In the genomic region with DNA sequence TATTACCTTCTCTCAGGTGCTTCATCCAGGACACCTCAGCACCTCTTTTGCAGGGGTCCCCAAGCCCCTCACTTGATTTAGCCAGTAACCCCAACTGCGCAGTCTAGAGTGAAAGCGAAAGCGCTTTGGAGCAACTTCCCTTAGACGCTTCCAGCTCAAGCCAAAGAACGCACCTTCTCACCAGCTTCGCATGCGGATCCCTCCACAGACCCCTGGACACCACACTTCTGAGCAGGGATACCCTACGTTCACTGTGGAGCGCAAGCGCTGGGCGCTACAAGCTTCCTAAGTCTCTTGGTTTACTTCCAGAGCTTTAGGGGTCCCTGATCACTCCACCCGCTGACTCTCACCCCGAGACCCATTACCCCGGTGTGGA, we compare ENCODE assay signal across 8 mouse cellular contexts. TPM values are rescaled to one million over a fixed set of nuclear protein-coding genes. Genes with fewer than 3 reads are reported as not detected.
DNase-seq lines count a peak whose midpoint lies in the region; ATAC-seq lines count a peak whose summit lies in the region.

No protein-coding gene starts in this region.

- peak overlapping the region; percentile 75 for H3K9ac ChIP-seq in lung, embryonic 16.5 days (ENCODE audit: low read length)
- peak overlapping the region; percentile 61 for H3K9ac ChIP-seq in forebrain, embryonic 13.5 days
- peak overlapping the region; percentile 74 for H3K9ac ChIP-seq in liver, embryonic 13.5 days
- H3K9ac ChIP-seq in stomach, embryonic 16.5 days (ENCODE audit: low read length) = peak overlapping the region; percentile 81

- H3K36me3 ChIP-seq in lung, embryonic 16.5 days (ENCODE audit: control insufficient read depth, insufficient read depth, low read length) = no peaks in the 10 kb centered on the region
- no peaks in the 10 kb centered on the region for H3K36me3 ChIP-seq in forebrain, embryonic 13.5 days (ENCODE audit: poor library complexity, severe bottlenecking)
- H3K36me3 ChIP-seq in liver, embryonic 13.5 days = no peaks in the 10 kb centered on the region
- H3K36me3 ChIP-seq in stomach, embryonic 16.5 days (ENCODE audit: control insufficient read depth, insufficient read depth, low read length) = no peaks in the 10 kb centered on the region

- peak overlapping the region; percentile 98 for H3K4me2 ChIP-seq in lung, embryonic 16.5 days (ENCODE audit: low read depth, low read length)
- H3K4me2 ChIP-seq in forebrain, embryonic 13.5 days = peak overlapping the region; percentile 81
- H3K4me2 ChIP-seq in liver, embryonic 13.5 days = peak overlapping the region; percentile 92
- peak overlapping the region; percentile 99 for H3K4me2 ChIP-seq in stomach, embryonic 16.5 days (ENCODE audit: low read depth, low read length)

- H3K4me1 ChIP-seq in lung, embryonic 16.5 days (replicated peaks; ENCODE audit: control insufficient read depth, insufficient read depth, low read length) = peaks cover 9% of the 10 kb centered on the region
- H3K4me1 ChIP-seq in forebrain, embryonic 13.5 days = peaks cover 16% of the 10 kb centered on the region
- peaks cover 29% of the 10 kb centered on the region for H3K4me1 ChIP-seq in liver, embryonic 13.5 days (replicated peaks)
- H3K4me1 ChIP-seq in stomach, embryonic 16.5 days (ENCODE audit: control insufficient read depth, insufficient read depth, low read length) = peaks cover 8% of the 10 kb centered on the region; the same call in 1 of the 2 replicates

- peak overlapping the region; percentile 71 for H3K4me3 ChIP-seq in lung, embryonic 16.5 days (ENCODE audit: low read length)
- H3K4me3 ChIP-seq in forebrain, embryonic 13.5 days = peak overlapping the region; percentile 46
- peak overlapping the region; percentile 65 for H3K4me3 ChIP-seq in liver, embryonic 13.5 days (replicated peaks)
- H3K4me3 ChIP-seq in stomach, embryonic 16.5 days (replicated peaks; ENCODE audit: low read length) = peak overlapping the region; percentile 56

- ATAC-seq in lung, embryonic 16.5 days (ENCODE audit: low read depth) = peak; percentile 45
- peak; percentile 52 for ATAC-seq in forebrain, embryonic 13.5 days
- peak; percentile 24; the same call in 1 of the 2 replicates for ATAC-seq in liver, embryonic 13.5 days (ENCODE audit: low read depth)
- ATAC-seq in stomach, embryonic 16.5 days (ENCODE audit: insufficient read depth, low FRiP score) = no peak; the same call in 1 of the 2 replicates

- WGBS in lung, embryonic 16.5 days = 4% methylated on average over 14 of the region's 14 CpGs
- WGBS in forebrain, embryonic 13.5 days = 3% methylated on average over 14 of the region's 14 CpGs
- WGBS in liver, embryonic 13.5 days (ENCODE audit: insufficient replicate concordance) = 5% methylated on average over 14 of the region's 14 CpGs
- 5% methylated on average over 14 of the region's 14 CpGs for WGBS in stomach, embryonic 16.5 days

- peaks cover 14% of the 10 kb centered on the region; the same call in 1 of the 2 replicates for H3K27me3 ChIP-seq in lung, embryonic 16.5 days (ENCODE audit: control insufficient read depth, insufficient read depth, low read depth, low read length)
- H3K27me3 ChIP-seq in forebrain, embryonic 13.5 days = peaks cover 81% of the 10 kb centered on the region
- H3K27me3 ChIP-seq in liver, embryonic 13.5 days = peaks cover 65% of the 10 kb centered on the region
- peaks cover 17% of the 10 kb centered on the region for H3K27me3 ChIP-seq in stomach, embryonic 16.5 days (ENCODE audit: control insufficient read depth, insufficient read depth, low read length)

- no peak for DNase-seq in lung, postnatal 10 days
- DNase-seq in liver, embryonic 13.5 days = no peak
- DNase-seq in layer of hippocampus, adult 9-10 months (ENCODE audit: low spot score) = no peak
- no peak for DNase-seq in cerebellum, adult 11-12 months
- no peak for DNase-seq in right cerebral cortex, postnatal 36 days (ENCODE audit: low spot score in 2 of 2)

- H3K27ac ChIP-seq in lung, embryonic 16.5 days (ENCODE audit: low read length) = peak overlapping the region; percentile 37; the same call in 1 of the 2 replicates
- H3K27ac ChIP-seq in forebrain, embryonic 13.5 days = no peak overlapping the region
- no peak overlapping the region for H3K27ac ChIP-seq in liver, embryonic 13.5 days
- H3K27ac ChIP-seq in stomach, embryonic 16.5 days (ENCODE audit: low read length) = no peak overlapping the region; the same call in 1 of the 2 replicates

- no peaks in the 10 kb centered on the region for H3K9me3 ChIP-seq in lung, embryonic 16.5 days (ENCODE audit: control insufficient read depth, low read length)
- no peaks in the 10 kb centered on the region for H3K9me3 ChIP-seq in forebrain, embryonic 13.5 days (replicated peaks)
- H3K9me3 ChIP-seq in liver, embryonic 13.5 days (replicated peaks) = no peaks in the 10 kb centered on the region
- no peaks in the 10 kb centered on the region for H3K9me3 ChIP-seq in stomach, embryonic 16.5 days (replicated peaks; ENCODE audit: control insufficient read depth, low read length)

RNA-seq across cellular contexts. Expression of a gene that starts 0.5 kb away (rescaled TPM):
- 7.2 and 9.7 TPM in 2 replicates for polyA plus RNA-seq in lung, embryonic 16.5 days (2015; fragmentation: Nextera tagmentation; extraction: Ambion mirVana)
- polyA plus RNA-seq in forebrain, embryonic 13.5 days (2015; fragmentation: Nextera tagmentation; extraction: Ambion mirVana) = 0.84 and 0.94 TPM in 2 replicates
- polyA plus RNA-seq in liver, embryonic 13.5 days (2015; fragmentation: Nextera tagmentation; extraction: Ambion mirVana) = 2.4 and 3.2 TPM in 2 replicates
- 8.7 and 9.1 TPM in 2 replicates for polyA plus RNA-seq in stomach, embryonic 16.5 days (2015; fragmentation: Nextera tagmentation; extraction: Ambion mirVana)

RNA-seq across cellular contexts. Expression of a gene that starts 0.7 kb away (rescaled TPM):
- 8.8 and 12.8 TPM in 2 replicates for polyA plus RNA-seq in lung, embryonic 16.5 days (2015; fragmentation: Nextera tagmentation; extraction: Ambion mirVana)
- 0.43 and 0.73 TPM in 2 replicates for polyA plus RNA-seq in forebrain, embryonic 13.5 days (2015; fragmentation: Nextera tagmentation; extraction: Ambion mirVana)
- polyA plus RNA-seq in liver, embryonic 13.5 days (2015; fragmentation: Nextera tagmentation; extraction: Ambion mirVana) = 6.6 and 7.7 TPM in 2 replicates
- polyA plus RNA-seq in stomach, embryonic 16.5 days (2015; fragmentation: Nextera tagmentation; extraction: Ambion mirVana) = 7.3 and 7.7 TPM in 2 replicates

RNA-seq across cellular contexts. Expression of a gene that starts 10.6 kb away (rescaled TPM):
- 21.4 and 37.2 TPM in 2 replicates for polyA plus RNA-seq in lung, embryonic 16.5 days (2015; fragmentation: Nextera tagmentation; extraction: Ambion mirVana)
- polyA plus RNA-seq in forebrain, embryonic 13.5 days (2015; fragmentation: Nextera tagmentation; extraction: Ambion mirVana) = 0.65 and 1.6 TPM in 2 replicates
- 15.3 and 18.0 TPM in 2 replicates for polyA plus RNA-seq in liver, embryonic 13.5 days (2015; fragmentation: Nextera tagmentation; extraction: Ambion mirVana)
- 14.7 and 15.4 TPM in 2 replicates for polyA plus RNA-seq in stomach, embryonic 16.5 days (2015; fragmentation: Nextera tagmentation; extraction: Ambion mirVana)

RNA-seq across cellular contexts. Expression of a gene that starts 16.5 kb away (rescaled TPM):
- polyA plus RNA-seq in lung, embryonic 16.5 days (2015; fragmentation: Nextera tagmentation; extraction: Ambion mirVana) = 12.2 and 18.1 TPM in 2 replicates
- polyA plus RNA-seq in forebrain, embryonic 13.5 days (2015; fragmentation: Nextera tagmentation; extraction: Ambion mirVana) = 0.76 and 0.87 TPM in 2 replicates
- 5.7 and 6.1 TPM in 2 replicates for polyA plus RNA-seq in liver, embryonic 13.5 days (2015; fragmentation: Nextera tagmentation; extraction: Ambion mirVana)
- polyA plus RNA-seq in stomach, embryonic 16.5 days (2015; fragmentation: Nextera tagmentation; extraction: Ambion mirVana) = 7.1 and 8.4 TPM in 2 replicates

RNA-seq across cellular contexts. Expression of a gene that starts 34.0 kb away (rescaled TPM):
- 3.7 and 6.2 TPM in 2 replicates for polyA plus RNA-seq in lung, embryonic 16.5 days (2015; fragmentation: Nextera tagmentation; extraction: Ambion mirVana)
- 0.20 TPM in 1 of 2 replicates, not detected in the other for polyA plus RNA-seq in forebrain, embryonic 13.5 days (2015; fragmentation: Nextera tagmentation; extraction: Ambion mirVana)
- 0.54 and 0.62 TPM in 2 replicates for polyA plus RNA-seq in liver, embryonic 13.5 days (2015; fragmentation: Nextera tagmentation; extraction: Ambion mirVana)
- 2.0 and 2.9 TPM in 2 replicates for polyA plus RNA-seq in stomach, embryonic 16.5 days (2015; fragmentation: Nextera tagmentation; extraction: Ambion mirVana)
